Mouse (Mus musculus) inflammation-experienced regulatory T-cells, adult 6 months (primary cell): Measurements from ENCODE around the gene Slain2. TPM values are rescaled to one million over a fixed set of nuclear protein-coding genes. Genes with fewer than 3 reads are reported as not detected.

Experiments
- ATAC-seq: one replicate; pipeline ENCODE4 v1.8.0; 2017
- polyA plus RNA-seq, 3 experiments: library from polyadenylated mRNA; unstranded; fragments of 100-300 nt; shearing (Covaris generic); gene quantifications; one replicate each; pipeline ENCODE4 v1.2.1; 2017

Gene Slain2
- polyA plus RNA-seq, result 10 to 100 TPM; 12.3 to 13.3 (median 12.6) TPM

GRCm38 (mm10) chr5:72913648-72914557, at the start of gene Slain2:
Gene Slain2, plus strand, starts transcription at chr5:72914304.
- ATAC-seq, result peak; percentile 82

- no peak for ATAC-seq
Measured at GRCm38 (mm10) chr5:72864654-72865178, 49.4 kb upstream of the Slain2 start.

- ATAC-seq, result no peak
Measured at GRCm38 (mm10) chr5:72866260-72866905, 47.7 kb upstream of the Slain2 start.

- no peak for ATAC-seq
Measured at GRCm38 (mm10) chr5:72867036-72867672, 47.0 kb upstream of the Slain2 start.

- peak; percentile 74 for ATAC-seq
Measured at GRCm38 (mm10) chr5:72868091-72868875, 45.8 kb upstream of the Slain2 start, which contains the start of gene Tec. Gene Tec, minus strand, starts transcription at chr5:72868483.

- ATAC-seq, result no peak
Measured at GRCm38 (mm10) chr5:72869779-72870608, 44.1 kb upstream of the Slain2 start.

GRCm38 (mm10) chr5:72871114-72871513, 43.0 kb upstream of the Slain2 start:
- no peak for ATAC-seq

GRCm38 (mm10) chr5:72879736-72880135, 34.4 kb upstream of the Slain2 start:
- no peak for ATAC-seq

- no peak for ATAC-seq
Measured at GRCm38 (mm10) chr5:72881748-72882411, 32.2 kb upstream of the Slain2 start.

- no peak for ATAC-seq
Measured at GRCm38 (mm10) chr5:72882412-72882765, 31.7 kb upstream of the Slain2 start.

GRCm38 (mm10) chr5:72883706-72884105, 30.4 kb upstream of the Slain2 start:
- ATAC-seq, result no peak

- no peak for ATAC-seq
Measured at GRCm38 (mm10) chr5:72886458-72887222, 27.5 kb upstream of the Slain2 start.

- no peak for ATAC-seq
Measured at GRCm38 (mm10) chr5:72888260-72888659, 25.8 kb upstream of the Slain2 start.

GRCm38 (mm10) chr5:72891534-72891933, 22.6 kb upstream of the Slain2 start:
- peak; percentile 86 for ATAC-seq

- no peak for ATAC-seq
Measured at GRCm38 (mm10) chr5:72893987-72894386, 20.1 kb upstream of the Slain2 start.

GRCm38 (mm10) chr5:72895261-72895660, 18.8 kb upstream of the Slain2 start:
- no peak for ATAC-seq

- ATAC-seq, result no peak
Measured at GRCm38 (mm10) chr5:72896478-72897279, 17.4 kb upstream of the Slain2 start.

GRCm38 (mm10) chr5:72897998-72898397, 16.1 kb upstream of the Slain2 start:
- ATAC-seq, result no peak

- no peak for ATAC-seq
Measured at GRCm38 (mm10) chr5:72899255-72899654, 14.8 kb upstream of the Slain2 start.
